Mouse (Mus musculus): ENCODE measurements around the gene Ctnnbl1.

GRCm38 (mm10) chr2:157814965-157815283 is 77.7 kb downstream of the Ctnnbl1 start:
- no peak for TF ChIP-seq CTCF (IDR thresholded peaks at IDR 0.05; ENCODE audit: low read depth)
- TF ChIP-seq EP300 (IDR thresholded peaks at IDR 0.05; ENCODE audit: low read depth), result no peak

Data from liver, embryonic 14.5 days (tissue).